Mouse (Mus musculus) heart, postnatal 10 days (tissue): ENCODE results near the gene Mrm3. TPM values are rescaled to one million over a fixed set of nuclear protein-coding genes. Genes with fewer than 3 reads are reported as not detected.
"Not testable (repeated sequence)": the region's sequence is repeated elsewhere in the genome, so short reads cannot be mapped to it uniquely, and the experiment has no call there.

ENCODE experiments used
- DNase-seq, 2 experiments: peaks; one replicate each; pipeline ENCODE4 v3.0.0; 2021
- intact Hi-C: fragments of 180-260 bp; cut with DNase I; formaldehyde crosslinking; loops from one replicate; pipeline ENCODE4 v1.15.1; 2025
- total RNA-seq, 2 experiments: library from RNA; stranded (reverse); gene quantifications; 2 replicates each; pipeline ENCODE4 v1.2.3; 2021

Mrm3 gene
- 10 to 100 TPM; 17.4 to 19.2 TPM for total RNA-seq

DNA sequence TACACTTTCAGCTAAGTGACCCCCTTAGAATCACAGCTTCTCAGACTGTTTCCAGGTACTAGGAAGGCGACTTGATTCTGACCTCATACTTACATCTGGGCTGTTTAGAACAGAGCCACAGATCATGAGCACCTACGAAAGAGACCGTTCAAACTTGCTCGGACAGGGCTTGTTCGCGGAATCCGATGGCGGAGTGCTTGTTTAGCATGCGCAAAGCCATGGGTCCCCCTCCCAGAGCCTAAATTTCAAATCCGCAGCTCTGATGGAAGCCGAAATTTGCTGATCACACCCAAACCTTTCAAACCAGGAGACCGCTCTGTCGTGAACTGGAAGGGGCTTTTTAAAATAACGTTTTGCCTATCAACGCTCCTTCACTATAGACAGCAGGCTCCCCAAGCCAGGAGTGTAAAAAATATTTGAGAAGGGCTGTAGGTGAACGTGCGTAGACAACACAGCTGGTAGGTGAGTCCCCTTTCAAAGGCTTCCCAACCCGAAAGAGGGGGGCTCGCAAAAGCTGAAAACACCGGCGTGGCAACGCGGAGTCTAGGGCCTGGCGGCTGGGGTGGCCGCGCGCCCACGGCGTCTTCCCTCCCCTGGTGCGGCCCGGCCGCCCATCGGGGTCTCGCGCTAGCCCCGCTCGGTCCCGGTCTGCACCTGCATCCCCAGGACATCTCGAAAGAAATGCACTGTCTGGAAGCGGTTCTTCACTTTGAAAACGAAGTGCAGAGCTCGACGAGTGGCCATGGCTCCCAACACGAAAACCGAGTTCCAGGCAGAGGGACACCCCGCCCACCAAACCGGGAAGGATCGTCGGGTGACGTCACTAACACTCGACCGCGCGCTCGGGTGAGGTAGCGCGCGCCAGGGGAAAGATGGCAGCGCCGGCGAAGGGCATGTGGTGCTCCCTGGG is at the start of gene Mrm3, which contains the start of gene Glod4:
TSS of gene Mrm3 (plus strand) at position 815 of the 910 bp plus-strand sequence.
TSS of gene Glod4 (minus strand) at position 825 of the 910 bp plus-strand sequence.
- intact Hi-C loops, result no loop called here
- peak; percentile 94 to 97 for DNase-seq

- intact Hi-C loops, result no loop called here
- no peak for DNase-seq
Measured at GRCm38 (mm10) chr11:76196275-76196976, 47.1 kb upstream of the Mrm3 start.

- intact Hi-C loops, result no loop called here
Measured at GRCm38 (mm10) chr11:76196977-76197469, 46.5 kb upstream of the Mrm3 start.

DNA sequence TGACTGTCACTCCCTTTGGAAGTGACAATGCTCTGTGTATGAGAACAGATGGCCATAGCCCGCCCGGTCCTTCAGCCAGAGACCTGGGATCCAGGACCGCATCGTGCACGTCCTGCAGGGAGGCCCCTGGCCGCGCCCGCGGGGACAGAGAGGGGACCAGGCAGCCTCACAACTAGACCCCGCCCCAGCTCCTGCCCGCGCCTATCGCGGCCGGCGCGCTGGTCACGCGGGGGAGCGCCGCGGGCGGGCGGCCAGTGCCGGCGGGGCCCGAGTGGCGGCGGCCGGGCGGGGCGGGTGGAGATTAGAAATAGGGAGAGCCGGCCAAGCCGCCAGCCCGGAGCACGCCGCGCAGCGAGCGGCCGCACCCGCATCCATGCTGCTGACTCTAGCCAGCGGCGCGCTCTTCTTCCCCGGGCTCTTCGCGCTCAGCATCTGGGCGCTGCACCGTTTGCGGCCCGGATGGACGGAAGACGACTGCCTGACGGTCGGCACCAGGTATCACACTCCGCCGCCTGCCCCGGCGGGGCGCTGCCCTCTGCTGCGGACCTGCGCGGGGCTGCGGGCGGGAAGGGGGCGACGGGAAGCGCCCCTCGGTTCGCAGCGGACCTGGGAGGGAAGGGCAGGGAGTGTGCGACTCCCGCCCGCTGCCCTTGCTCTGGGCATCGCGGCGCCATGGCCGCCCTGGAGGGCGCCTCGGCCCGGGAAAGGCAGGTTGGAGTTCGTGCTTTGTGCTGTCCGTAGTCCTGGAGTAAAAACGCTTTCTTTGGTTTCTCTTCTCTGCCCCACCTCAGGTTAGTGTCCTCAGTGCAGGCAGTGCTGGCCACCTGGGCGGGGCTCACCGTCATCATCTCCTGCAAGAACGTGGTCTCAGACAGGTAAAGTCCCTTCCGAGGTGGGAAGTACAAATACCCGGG is 41.5 kb upstream of the Mrm3 start:
- intact Hi-C loops, result no loop called here

More at GRCm38 (mm10) chr11:76196977-76197469, 46.5 kb upstream of the Mrm3 start:
- no peak for DNase-seq

GRCm38 (mm10) chr11:76206793-76207192 is 36.7 kb upstream of the Mrm3 start:
- intact Hi-C loops, result no loop called here
- DNase-seq, result peak; percentile 40 to 43

More for the DNA sequence above, 41.5 kb upstream of the Mrm3 start:
- DNase-seq, result peak; percentile 88 to 91

GRCm38 (mm10) chr11:76210228-76210985 is 33.1 kb upstream of the Mrm3 start:
- intact Hi-C loops, result no loop called here
- DNase-seq, result no peak

DNA sequence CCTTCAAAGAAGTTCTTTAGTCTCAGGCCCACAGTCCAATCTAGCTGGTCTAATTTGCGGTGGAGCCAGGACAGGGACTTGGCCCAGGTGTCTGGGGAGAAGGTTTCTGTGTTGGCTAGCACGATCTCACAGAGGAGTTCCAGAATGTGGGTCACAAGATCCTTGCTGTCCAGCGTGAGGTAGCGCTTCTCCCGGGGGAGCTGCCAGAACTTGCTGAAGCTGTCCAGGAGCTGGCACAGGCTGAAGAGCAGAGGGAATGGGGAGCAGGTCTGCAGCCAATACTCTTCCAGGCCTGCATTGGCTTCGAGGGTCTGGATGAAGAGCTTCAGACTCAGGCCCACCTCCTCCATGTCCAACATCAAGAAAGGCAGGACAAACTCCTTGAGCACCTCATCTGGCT is 31.9 kb upstream of the Mrm3 start:
- intact Hi-C loops, DNase-seq: not testable (repeated sequence)

DNA sequence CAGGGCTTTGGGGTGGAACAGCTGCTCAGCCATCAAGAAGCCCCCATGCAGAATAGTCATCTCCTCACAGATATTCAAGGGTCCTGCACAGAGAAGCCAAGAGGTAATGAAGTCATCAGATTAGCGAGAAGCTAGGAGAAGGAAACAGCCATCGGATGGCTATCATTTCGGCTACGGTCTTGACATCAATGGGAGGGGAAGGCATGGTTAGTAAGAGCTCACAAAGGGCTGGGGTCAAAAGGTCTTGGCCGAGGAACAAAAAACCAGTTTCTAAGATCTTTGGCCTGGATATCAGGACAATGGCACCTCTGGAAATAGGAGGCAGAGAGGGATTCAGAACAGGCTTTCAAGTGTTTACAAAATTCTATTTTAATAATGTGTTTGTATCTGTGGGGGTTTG is 29.7 kb upstream of the Mrm3 start:
- DNase-seq, result no peak
- intact Hi-C loops, result no loop called here

DNA sequence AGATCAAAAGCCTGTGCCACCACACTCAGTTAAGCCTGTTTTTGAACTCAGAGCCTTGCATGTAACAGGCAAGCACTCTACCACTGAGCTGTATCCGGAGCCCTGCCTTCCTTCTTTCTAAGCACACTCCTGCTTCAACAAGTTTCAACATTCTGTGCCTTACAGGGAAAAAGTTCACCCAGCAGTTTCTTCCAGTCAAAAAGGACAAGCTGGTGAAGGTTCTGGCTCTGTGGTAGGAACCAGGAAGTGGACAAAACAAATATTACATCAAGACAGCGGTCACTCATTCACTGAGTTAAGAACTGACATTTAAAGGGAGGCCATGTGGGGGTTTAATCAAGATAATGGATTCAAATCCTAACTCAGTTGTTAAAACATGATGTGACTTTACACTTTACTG is 28.5 kb upstream of the Mrm3 start:
- DNase-seq, result no peak
- intact Hi-C loops, result loop anchor here (5.0 kb wide), 1 partner anchor 433 kb away; no protein-coding TSS in a partner anchor

- no peak for DNase-seq
- intact Hi-C loops, result loop anchor here (5.0 kb wide), 1 partner anchor 434 kb away; no protein-coding TSS in a partner anchor
Measured at GRCm38 (mm10) chr11:76216049-76216540, 27.4 kb upstream of the Mrm3 start.

DNA sequence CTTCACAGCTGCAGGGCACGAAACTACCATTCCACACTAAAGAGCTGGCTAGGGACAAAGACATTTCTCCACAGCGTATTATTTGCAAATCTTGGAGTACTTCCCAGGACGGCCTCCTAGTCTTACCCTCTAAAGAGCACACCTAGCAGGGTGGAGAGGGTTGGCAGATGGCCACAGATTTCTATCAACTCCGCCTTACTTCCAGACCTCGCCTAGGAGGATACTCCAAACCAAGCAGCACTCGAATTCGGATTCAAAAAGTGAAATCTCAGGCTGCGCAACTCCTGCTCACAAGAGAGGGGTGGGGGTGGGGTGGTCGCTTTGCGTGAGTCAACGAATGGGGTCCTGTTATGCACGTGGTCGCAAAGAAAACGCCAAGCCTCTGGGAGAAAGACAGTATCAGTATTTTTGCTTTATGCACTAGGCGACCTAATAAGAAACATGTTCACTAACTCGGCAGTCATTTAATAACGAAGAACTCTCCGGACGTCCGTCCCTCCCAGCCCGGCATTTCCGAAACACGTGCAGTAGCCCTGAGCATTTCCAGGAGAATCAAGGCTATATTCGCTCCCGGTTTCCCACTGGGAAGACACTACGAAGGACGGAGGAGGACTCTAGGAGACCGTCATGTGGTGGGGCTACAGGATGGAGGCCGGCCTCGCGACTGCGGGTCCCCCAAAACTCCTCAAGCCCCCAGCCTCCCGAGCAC is 26.7 kb upstream of the Mrm3 start:
- DNase-seq, result peak; percentile 37 to 41
- intact Hi-C loops, result loop anchor here (1.0 to 5.0 kb wide), 2 partner anchors 38 to 435 kb away; partner anchors contain the start of genes Fam57a and Vps53

GRCm38 (mm10) chr11:76217390-76217800 is 26.1 kb upstream of the Mrm3 start, which contains the start of the genes Dbil5 and Gemin4:
Dbil5 (plus strand) TSS chr11:76217608.
Gemin4 (minus strand) TSS chr11:76217664.
- intact Hi-C loops, result loop anchor here (1.0 to 5.0 kb wide), 2 partner anchors 38 to 435 kb away; partner anchors contain the start of genes Fam57a and Vps53

GRCm38 (mm10) chr11:76224631-76225030 is 18.9 kb upstream of the Mrm3 start:
- intact Hi-C loops, result no loop called here
- DNase-seq, result no peak

More at GRCm38 (mm10) chr11:76217390-76217800, 26.1 kb upstream of the Mrm3 start, which contains the start of the genes Dbil5 and Gemin4:
- DNase-seq, result peak; percentile 97 to 98

DNA sequence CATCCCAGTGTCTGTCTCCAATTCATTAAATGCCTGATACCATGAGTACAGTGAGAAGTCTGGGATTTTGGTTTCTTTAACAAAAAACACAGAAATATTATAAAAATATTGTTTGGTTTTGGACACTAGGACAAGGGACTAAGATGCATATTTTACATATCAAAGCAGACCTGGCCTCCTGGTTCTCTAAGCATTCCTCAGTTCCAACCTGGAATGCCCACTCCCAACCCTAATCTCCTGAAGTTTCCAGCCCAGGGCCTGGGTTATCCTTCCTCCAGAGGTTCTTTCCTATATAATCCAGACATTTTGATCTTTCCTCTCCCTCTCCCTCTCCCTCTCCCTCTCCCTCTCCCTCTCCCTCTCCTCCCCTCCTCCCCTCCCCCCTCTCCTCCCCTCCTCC is 18.5 kb upstream of the Mrm3 start:
- intact Hi-C loops, result no loop called here
- no peak for DNase-seq

DNA sequence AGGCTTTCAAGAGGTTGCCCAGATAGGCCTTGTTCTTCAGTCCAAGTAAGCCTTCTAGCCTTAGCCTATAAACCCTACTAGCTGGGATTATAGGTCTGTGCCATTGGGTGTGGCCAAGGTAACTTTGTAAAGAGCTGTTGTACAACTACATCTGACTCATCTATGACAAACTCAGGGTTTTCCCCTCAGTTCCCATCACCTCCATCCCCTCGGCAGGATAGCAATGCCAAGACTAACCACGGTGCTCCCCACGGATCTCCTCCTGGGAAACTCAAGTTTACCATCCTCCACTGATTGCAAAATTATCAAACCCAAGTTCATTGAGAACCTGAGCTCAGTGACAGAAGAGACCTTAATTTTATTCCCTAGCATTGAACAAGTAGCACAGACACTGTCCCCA is 7.4 kb upstream of the Mrm3 start:
- intact Hi-C loops, result no loop called here
- no peak for DNase-seq

- no peak for DNase-seq
Measured at GRCm38 (mm10) chr11:76239750-76240149, 3.8 kb upstream of the Mrm3 start.

GRCm38 (mm10) chr11:76243811-76244546 is 464 bp downstream of the Mrm3 start:
- intact Hi-C loops, result no loop called here
- peak in 1 of 2 experiments; percentile 23 for DNase-seq

More at GRCm38 (mm10) chr11:76239750-76240149, 3.8 kb upstream of the Mrm3 start:
- intact Hi-C loops, result no loop called here
